Mouse (Mus musculus): ENCODE measurements around the gene Gm4303. TPM values are rescaled to one million over a fixed set of nuclear protein-coding genes. Genes with fewer than 3 reads are reported as not detected.

Gm4303 gene
- polyA plus RNA-seq, 1 experiment from 2014 or later, result not detected

Other genes with a start within 250 kb of the Gm4303 start
- gene Gm4301, start 10.3 kb upstream of the Gm4303 start, polyA plus RNA-seq (2014; fragmentation: Nextera tagmentation; extraction: Ambion mirVana), result not detected in 2 replicates
- gene Gm4302, start 5.1 kb upstream of the Gm4303 start, polyA plus RNA-seq (2014; fragmentation: Nextera tagmentation; extraction: Ambion mirVana), result not detected in 2 replicates
- gene Gm4305, start 5.1 kb downstream of the Gm4303 start, polyA plus RNA-seq (2014; fragmentation: Nextera tagmentation; extraction: Ambion mirVana), result not detected in 2 replicates
- gene Gm4307, start 15.4 kb downstream of the Gm4303 start, polyA plus RNA-seq (2014; fragmentation: Nextera tagmentation; extraction: Ambion mirVana), result not detected in 2 replicates
- gene Gm4312, start 36.6 kb downstream of the Gm4303 start, polyA plus RNA-seq (2014; fragmentation: Nextera tagmentation; extraction: Ambion mirVana), result not detected in 2 replicates
- gene Tmtc3, start 141.4 kb downstream of the Gm4303 start, polyA plus RNA-seq (2014; fragmentation: Nextera tagmentation; extraction: Ambion mirVana), result 22.7 and 23.1 TPM in 2 replicates
- 5.6 and 6.2 TPM in 2 replicates for gene Cep290, start 141.6 kb downstream of the Gm4303 start, polyA plus RNA-seq (2014; fragmentation: Nextera tagmentation; extraction: Ambion mirVana)
- gene 4930430F08Rik, start 244.5 kb downstream of the Gm4303 start, polyA plus RNA-seq (2014; fragmentation: Nextera tagmentation; extraction: Ambion mirVana), result 10.2 and 10.9 TPM in 2 replicates
- gene 1700017N19Rik, start 244.5 kb downstream of the Gm4303 start, polyA plus RNA-seq (2014; fragmentation: Nextera tagmentation; extraction: Ambion mirVana), result not detected in 2 replicates

Measured in embryonic facial prominence, embryonic 14.5 days (tissue).